Mouse (Mus musculus) spleen, postnatal 10 days (tissue): Measurements from ENCODE around the gene 4930407I10Rik.

ENCODE experiments used
- DNase-seq, 2 experiments: peaks; one replicate each; pipeline ENCODE4 v3.0.0; 2021 to 2022; ENCODE audit warnings: low spot score in 2 of 2

The 4930407I10Rik gene

DNA sequence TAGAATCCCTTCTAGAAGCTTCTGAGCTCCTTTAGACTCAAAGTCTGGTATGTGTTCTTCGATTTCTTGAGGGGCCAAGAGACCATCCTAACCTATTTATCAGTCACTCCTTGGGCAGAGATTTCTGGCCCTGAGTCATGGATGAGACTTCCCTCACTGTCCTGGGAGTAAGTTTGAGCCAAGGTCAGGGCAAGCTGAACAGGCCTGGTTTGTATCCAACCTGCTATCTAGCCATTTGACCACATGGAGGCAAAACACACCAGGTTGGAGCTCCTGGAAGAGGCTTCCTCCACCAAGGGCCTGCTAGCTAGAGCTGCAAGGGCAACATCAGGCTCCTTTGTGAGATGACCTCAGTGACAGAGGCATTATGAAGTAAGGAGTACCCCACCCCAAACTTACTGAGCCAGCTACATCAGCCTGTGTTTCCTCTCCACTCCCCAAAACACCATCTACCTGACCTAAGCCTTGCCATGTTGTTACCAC, at the start of gene 4930407I10Rik:
Gene 4930407I10Rik, plus strand, starts transcription at position 433 of the 483 bp plus-strand sequence.
- no peak for DNase-seq

DNA sequence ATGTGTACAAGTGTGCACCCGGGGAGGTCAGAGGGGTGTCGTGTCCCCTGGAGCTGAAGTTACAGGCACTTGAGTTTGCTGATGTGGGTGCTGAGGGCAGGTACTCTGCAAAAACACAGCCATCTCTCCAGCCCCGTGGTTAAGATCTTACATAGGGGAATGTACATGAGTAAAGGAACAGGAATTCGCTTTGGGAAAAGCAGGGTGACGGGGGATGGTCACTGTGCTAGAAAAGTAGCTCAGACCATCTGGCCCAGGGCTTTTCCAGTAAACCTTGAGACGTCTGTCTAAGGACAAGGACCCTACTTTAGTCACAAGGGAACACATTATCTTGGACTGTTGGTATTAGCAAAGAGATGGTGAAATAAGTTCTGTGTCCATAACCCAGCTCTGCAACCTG, 47.0 kb upstream of the 4930407I10Rik start:
- no peak for DNase-seq

DNA sequence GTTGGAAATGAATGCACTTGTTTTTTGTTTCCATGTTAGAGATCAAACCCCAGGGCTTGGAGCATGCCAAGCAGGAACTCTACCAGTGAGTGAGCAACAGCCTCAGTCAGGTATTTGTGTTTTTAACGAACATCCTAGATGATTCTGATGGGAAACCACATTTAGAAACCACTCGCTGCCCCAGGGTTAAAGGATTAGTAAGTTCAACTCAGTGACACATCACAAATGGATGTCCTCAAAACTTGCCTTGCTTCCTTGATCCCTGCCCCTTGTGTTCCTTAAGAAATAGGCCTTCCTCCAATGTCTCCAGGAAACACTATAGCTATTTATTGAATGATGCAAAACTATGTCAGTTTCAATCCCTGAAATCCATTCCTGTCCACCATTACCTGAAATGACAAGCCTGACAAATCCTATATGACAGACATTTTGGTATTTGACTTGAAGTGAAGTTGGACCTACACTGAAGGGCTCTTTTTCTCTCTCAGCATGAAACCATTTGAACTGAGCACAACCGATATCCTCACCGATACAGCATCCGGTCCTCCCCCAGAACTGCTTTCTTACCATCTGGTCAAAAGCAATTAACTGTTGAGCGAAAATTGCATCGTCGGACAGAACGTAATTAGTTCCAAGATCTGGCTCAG, 44.1 kb upstream of the 4930407I10Rik start:
- DNase-seq, result no peak

DNA sequence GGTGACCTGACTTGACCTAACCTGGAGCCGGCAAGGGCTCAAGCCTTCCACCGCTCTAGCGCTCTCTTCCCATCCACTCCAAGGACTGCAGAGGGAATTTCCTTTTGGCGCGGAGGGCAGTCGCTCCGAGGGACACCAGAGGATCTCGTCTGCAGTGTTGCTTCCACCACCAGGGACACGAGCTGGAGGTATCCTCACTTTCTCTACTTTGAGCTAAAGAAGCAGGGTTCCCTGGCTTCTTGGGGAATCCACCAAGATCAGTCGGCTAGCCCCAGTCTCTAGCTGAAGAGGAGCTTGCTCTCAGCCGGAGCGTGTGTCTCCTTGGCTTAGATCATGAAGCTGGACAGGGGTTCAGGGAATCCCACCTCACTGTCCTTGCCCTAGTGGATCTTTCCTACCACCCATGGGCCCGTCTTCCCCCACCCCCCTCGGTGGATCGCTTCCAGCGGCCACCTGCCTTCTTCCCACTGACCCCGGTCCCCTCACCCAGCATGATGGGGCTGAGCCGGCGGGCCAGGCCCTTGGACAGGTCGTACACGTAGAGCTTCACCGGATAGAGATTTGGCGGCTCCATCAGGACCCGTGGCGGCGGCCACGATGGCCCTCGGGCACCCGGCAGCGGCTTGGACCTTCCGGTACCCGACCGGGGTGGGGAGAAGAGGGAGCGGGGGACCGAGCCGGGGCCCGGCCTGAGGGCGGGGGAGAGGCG, 43.4 kb upstream of the 4930407I10Rik start:
- DNase-seq, result peak; percentile 46 to 60

DNA sequence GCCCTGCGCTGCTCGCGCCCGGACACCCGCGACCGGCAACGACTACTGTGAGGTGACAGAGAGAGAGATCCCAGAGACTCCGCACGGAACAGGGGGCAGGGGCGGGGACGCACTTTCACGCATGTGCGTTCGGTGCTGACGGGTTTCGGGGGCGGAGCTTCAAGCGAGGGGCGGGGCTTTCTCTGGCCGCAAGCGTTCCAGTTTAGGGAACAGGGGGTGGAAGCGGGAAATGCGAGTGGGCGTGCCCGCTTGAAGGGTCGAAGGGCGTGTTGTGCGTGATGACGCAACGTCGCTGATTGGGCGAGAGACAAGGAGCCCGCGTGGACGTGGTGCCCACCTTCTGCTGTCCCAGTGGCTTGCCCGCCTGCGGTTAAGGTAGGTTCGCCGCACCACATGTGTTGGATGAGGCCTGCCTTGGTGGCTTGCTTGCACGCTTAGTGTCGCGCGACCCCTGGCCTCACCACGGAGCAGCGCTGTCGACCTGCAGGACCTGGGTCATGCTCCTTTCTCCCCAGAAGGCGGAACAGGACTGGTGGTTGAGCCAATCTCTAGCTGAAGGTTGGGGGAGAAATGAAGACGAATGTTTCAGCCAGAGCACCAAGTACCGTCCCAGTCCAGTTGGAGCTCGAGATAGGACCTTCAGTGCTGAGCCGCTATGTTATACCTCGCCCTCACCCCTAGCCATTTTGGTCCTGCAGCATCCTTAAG, 42.7 kb upstream of the 4930407I10Rik start:
- DNase-seq, result peak; percentile 100

DNA sequence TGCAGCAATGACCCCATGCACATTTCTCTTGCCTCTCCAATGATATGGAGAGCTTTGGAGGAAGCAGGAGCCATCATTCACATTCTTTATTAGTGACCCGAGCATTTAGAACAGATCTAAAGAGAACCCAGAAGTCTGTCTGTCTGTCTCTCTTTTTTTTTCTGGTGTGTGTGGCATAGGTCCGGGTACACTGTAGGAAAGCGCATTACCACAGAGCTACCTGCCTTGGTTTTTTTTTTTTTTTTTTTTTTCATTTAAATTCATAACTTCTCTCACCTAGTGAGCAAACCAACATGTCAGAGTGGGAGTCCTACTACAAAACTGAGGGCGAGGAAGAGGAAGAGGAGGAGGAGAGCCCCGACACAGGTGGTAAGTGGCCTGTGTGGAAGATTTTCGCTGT, 42.1 kb upstream of the 4930407I10Rik start:
- DNase-seq, result no peak

DNA sequence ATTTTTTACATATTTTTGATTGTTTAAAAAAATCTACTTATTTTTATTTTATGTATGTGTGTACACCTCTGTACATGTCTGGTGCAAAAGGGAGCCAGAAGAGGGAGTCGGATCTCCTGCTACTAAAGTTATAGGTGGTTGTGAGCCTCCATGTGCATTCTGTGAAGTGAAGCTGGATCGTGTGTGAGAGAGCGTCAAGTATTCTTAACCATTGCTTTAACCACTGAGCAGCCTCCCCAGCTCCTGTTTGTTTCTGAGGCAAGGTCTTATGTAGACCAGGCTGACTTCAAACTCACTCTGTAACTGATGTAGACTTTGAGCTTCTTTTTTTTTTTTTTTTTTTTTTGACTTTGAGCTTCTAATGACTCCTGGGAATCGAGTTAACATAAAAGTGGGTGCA, 41.5 kb upstream of the 4930407I10Rik start:
- no peak for DNase-seq

DNA sequence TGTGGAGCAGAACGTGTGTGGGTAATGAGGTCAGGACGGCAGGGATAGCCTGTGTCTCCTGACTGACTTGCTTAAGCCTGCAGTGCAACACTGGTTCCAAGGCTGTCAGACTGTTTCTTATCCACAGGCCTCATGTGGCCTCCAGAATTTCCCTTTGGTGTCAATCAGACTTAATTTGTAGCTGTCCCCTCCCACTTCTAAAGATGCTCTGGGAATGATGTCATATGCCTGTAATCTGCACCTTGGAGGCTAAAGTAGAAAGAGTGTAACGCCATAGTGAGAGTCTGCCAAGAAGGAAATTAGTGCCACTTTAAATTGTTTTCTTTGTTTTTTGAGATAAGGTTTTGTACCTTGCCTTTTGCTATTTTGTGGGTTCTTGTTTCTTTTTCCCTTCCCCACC, 39.7 kb upstream of the 4930407I10Rik start:
- DNase-seq, result no peak

DNA sequence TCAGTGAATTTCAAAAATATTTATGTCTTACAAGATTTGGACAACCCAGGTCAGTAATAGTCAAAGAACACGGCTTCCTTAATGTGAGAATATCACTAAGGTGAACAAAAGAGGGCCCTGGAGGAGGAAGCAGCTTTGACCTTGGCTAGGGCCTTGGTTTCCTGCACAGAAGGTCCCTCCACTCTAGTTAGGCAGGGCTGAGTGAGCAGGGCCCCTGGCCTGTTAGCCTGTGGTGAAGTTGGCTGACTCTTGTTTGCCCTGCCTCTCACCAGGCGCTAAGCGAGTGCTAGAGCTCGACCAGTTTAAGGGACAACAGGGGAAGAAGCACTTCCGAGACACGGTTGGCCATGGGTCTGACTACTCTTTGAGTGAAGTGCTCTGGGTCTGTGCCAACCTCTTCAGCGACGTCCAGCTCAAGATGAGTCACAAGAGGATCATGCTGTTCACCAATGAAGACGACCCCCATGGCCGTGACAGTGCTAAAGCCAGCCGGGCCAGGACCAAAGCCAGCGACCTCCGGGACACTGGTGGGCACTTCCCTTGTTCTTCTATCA, 36.3 kb upstream of the 4930407I10Rik start:
- no peak for DNase-seq

DNA sequence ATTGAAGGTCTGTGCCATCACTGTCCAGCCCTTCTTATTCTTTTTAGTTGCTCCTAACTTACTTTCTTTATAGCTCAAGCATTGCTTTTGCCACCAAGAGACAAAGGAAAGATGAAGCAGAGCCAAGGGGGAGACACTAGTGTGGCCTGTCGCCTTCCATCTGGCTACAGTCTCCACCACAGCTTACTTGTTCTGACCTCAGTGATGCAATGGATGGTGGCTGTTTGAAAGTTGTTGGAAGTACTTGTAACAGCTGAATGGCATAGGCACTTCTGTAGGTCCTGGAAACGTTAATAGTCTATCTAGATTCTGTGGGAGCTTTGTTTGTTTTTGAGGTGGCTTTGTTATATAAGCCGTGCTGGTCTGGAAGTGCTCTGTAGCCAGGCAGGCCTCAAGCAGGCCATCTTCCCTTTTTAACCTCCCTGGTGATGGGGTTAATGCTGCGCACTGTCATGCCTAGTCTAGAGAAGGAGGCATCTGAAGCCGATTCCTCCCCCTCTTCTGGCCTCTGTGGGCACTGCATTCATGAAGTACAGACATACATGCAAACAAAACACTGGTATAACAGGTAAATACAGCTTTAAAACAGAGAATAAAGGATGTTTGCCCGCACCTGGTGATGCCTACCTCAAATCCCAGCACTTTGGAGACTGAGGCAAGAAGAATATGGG, 34.9 kb upstream of the 4930407I10Rik start:
- DNase-seq, result no peak

DNA sequence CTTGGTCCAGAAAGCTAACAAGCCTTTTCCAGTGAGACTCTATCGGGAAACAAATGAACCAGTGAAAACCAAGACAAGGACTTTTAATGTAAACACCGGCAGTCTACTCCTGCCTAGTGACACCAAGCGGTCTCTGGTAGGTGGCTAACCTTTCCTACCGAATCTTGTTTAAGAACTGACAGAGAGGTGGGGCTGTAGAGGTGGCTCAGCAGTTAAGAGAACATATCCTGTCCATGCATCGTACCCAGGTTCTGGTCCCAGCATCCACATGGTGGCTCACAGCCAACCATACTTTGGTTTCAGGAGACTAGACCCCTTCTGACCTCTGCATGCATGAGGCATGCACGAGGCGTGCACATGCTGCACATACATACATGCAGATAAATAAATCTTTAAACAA, 31.7 kb upstream of the 4930407I10Rik start:
- no peak for DNase-seq

DNA sequence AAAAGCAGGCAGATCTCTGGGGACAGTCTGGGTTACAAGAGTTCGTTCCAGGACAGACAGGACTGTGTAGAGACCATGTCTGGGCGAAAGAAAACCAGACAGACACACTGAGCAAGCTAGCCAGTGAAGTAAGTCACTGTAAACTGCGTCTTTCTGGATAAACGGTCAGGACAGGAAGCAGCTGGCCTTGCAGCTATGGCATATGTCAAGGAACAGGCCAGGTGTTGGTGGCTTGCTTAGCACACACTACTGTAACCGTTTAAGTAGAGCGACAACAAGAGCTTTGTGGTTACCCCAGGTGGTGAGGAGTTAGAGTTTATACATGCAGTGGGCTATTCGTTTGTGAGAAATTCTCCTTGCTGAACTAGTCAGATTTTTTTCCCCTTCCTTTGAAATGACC, 31.2 kb upstream of the 4930407I10Rik start:
- peak in 1 of 2 experiments; percentile 35 for DNase-seq

DNA sequence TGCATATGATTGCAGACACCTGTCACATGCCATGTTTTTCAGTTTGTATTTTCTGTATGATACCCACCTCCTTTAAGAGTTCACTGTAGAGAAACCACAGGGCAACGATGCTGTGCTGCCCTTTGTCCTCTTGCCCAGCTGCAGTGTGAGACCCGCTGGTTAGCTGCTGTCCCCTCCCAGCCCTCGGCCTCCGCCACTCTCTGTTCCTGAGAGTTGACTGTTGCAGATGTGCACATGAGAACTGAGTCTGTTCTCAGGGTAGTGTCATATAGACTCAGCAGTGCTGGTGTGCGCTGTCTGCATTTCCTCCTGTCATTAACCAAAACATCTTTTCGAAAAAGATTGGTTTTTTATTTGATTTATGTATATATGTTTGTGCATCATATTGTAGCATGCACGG, 26.6 kb upstream of the 4930407I10Rik start:
- no peak for DNase-seq

DNA sequence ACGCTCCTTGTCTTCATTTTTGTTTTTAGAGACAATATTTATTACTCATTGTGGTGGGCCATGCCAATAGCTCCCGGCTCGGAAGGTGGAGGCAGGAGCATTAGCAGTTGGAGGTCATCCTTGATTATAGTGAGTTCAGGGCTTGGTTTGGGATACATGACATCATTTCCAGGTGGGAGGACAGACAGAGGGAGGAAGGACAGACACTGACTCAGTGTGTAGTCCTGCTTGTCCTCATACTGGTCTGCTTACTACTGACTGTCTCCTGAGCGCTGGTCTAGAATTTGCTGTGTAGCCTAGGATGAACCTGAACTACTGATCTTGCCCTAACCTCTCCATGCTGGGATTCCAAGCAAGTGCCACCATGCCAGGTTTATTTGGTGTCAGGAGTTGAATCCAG, 25.2 kb upstream of the 4930407I10Rik start, which contains the start of gene Desi1:
Gene Desi1, minus strand, starts transcription at position 101 of the 400 bp plus-strand sequence.
- DNase-seq, result no peak

DNA sequence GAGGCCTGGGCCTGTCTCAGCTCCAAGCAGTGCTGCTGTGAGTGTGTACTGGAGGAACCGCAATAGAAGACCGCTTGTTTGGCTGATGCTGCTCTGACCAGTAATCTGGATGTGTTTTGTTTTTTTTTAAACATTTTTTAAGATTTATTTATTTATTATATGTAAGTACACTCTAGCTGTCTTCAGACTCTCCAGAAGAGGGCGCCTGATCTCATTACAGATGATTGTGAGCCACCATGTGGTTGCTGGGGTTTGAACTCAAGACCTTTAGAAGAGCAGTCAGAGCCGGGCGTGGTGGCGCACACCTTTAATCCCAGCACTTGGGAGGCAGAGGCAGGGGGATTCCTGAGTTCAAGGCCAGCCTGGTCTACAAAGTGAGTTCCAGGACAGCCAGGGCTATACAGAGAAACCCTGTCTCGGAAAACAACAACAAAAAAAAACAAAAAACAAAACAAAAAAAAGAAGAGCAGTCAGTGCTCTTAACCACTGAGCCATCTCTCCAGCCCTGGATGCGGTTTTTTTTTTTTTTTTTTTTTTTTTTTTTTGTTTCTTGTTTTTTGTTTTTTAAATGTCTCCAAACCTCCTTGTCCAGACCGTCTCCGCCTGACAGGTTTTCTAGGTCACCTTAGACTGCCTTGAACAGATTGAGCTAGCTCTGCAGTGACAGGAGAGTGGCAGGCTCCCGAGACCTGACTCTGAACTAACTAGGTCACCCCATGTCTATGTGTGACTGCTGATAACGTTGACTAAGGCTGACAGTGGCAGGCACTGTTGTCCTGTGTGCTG, 22.9 kb upstream of the 4930407I10Rik start:
- peak in 1 of 2 experiments; percentile 54 for DNase-seq

DNA sequence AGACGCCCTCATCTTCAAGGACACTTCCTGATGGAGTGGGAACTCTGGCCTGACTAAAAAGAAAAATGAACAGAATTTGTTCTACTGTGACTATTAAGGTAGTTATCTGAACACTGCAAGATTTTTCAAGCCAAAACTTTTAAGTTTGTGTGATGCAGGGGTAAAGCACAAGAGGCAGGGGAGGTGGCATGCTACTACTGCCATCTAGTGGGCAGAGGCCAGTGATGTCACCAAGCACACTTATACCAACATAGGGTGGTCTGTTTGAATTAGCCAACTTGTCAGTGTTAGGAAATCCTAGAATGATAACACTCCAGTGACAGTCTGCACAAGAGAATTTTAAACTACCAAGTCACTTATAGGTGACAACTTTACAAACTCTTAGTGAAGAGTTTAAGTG, 18.3 kb upstream of the 4930407I10Rik start:
- DNase-seq, result peak in 1 of 2 experiments; percentile 65

DNA sequence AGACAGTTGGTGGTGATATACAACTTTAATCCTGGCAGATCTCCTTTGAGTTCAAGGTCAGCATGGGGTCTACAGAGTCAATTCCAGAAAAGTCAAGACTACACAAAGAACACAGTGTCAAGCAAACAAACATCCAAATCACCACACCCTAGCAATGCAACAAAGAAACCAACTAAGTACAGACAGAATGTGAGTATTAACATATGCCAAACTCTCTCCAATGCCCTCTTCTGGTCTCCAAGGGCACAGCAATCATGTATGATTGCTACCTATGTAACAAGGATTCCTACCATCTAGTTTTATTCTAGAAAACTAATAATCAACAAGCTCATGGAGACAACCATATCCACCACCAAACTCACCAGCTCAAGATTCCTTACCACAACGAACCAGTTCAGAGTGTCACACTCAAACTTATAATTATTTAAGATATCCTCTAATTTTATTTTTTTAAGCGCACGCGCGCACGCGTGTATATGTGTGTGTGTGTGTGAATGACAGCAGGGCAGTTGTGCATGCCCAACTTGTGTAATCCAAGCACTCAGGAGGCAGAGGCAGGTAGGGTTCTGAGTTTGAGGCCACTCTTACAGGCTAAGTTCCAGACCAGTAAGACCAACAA, 14.7 kb upstream of the 4930407I10Rik start:
- peak in 1 of 2 experiments; percentile 55 for DNase-seq

DNA sequence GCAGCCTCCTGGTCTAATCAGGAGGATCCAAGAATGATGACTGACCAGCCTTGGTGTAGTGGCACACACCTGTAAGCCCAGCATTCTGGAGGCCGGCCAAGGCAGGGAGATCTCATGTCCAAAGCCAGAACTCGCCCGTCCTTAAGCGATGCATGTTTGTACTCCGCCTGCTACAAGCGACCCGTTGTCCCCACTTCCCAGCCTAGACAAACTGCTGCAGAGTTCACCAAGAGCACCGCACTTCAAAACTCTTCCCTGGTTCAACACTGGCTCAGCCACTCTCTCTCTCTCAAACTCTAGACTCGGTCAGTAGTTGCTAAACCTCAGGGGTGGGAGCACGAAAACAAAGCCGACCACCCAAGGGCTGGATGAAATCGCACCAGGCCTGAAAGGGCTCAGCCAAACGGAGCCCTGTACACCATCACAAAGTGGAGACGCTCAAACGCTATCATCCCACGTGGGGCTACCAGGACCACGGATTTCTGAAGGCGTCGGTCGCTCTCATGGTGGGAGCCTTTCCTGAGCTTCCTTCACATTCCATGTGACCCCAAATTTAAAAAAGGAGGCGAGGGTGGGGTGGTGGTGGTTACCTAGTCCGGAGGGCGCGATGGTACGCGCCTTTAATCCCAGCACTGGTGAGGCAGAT, 12.6 kb upstream of the 4930407I10Rik start:
- peak; percentile 19 to 36 for DNase-seq

DNA sequence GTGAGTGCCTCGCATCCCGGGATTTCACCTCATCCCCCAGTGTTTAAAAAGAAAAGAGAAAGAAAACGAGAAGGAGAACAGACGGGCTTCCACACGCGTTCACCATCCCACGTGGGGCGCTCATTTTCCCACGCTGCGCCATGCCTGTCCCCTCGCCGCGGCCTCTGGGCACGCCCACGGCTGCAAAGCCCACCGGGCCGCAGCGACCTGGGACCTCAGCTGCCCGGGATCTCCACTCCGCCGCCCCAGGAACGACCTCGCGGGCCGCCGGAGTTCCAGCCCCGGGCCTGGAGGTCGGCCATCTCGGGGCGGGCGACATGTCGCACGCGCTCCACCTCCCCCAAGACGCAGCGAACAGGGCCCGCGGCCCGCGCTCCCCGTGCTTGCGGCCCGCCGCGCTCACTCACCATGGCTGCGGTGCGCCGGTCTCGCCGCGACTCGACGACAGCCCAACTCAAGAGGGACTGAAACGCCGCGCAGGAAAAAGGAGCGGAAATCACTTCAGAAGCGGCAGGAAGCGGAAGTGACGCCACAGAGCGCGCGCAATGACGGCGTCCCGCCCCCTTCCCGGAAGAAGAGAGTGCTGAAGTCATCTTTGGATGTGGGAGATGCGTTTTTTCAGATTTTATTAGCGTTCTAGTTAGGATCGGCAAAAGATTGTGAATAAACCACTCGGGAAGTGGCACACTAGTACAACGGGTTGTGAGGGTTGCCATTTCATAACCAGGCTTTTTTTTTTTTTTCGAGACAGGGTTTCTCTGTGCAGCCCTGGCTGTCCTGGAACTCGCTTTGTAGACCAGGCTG, 11.7 kb upstream of the 4930407I10Rik start, which contains the start of gene Snu13:
Gene Snu13, minus strand, starts transcription at position 519 of the 804 bp plus-strand sequence.
- peak; percentile 87 to 95 for DNase-seq
